Mouse (Mus musculus): Measurements from ENCODE around the gene Cln6.

Gene Cln6

GRCm38 (mm10) chr9:62894486-62894885 is 55.9 kb downstream of the Cln6 start:
- DNase-seq (ENCODE audit: low read depth, low spot score) = no peak
